Mouse (Mus musculus) heart, postnatal 14 days (tissue): ENCODE measurements around the gene Mrps23. TPM values are rescaled to one million over a fixed set of nuclear protein-coding genes. Genes with fewer than 3 reads are reported as not detected.
A peak's percentile ranks its signal among the peaks of the same experiment; 100 is the strongest.

Experiments used
- DNase-seq, 2 experiments: peaks; one replicate each; pipeline ENCODE4 v3.0.0; 2021 to 2022
- intact Hi-C: fragments of 180-260 bp; cut with DNase I; formaldehyde crosslinking; loops from one replicate; pipeline ENCODE4 v1.15.1; 2025
- long read RNA-seq, 2 experiments: library from polyadenylated mRNA; stranded (forward); transcript quantifications; one replicate each; pipeline ENCODE4 v2.0.0; 2021
- total RNA-seq, 2 experiments: library from RNA; stranded (reverse); gene quantifications; 2 replicates each; pipeline ENCODE4 v1.2.3; 2021

Mrps23 gene
- 100 to 1,000 TPM; 226 to 277 TPM for total RNA-seq
- long read RNA-seq, experiment 1, transcript Mrps23-203 (5 exons, 1,404 nt) = minor isoform, 36 of 239 reads
- long read RNA-seq, experiment 1, transcript Mrps23-201 (5 exons, 1,332 nt) = major isoform, 186 of 239 reads
- long read RNA-seq, experiment 1, partial matches to known transcripts = 2 of 239 reads
- long read RNA-seq, experiment 1, other reads (novel, unspliced or antisense) = 15 of 239 reads
- long read RNA-seq, experiment 2, transcript Mrps23-201 (5 exons, 1,332 nt) = major isoform, 173 of 242 reads
- long read RNA-seq, experiment 2, transcript Mrps23-203 (5 exons, 1,404 nt) = minor isoform, 40 of 242 reads
- long read RNA-seq, experiment 2, partial matches to known transcripts = 4 of 242 reads
- long read RNA-seq, experiment 2, other reads (novel, unspliced or antisense) = 25 of 242 reads

GRCm38 (mm10) chr11:88203712-88204532 is at the start of gene Mrps23:
Gene Mrps23 (plus strand): TSS chr11:88204388.
- DNase-seq = peak; percentile 93 to 94
- intact Hi-C loops = no loop called here

- intact Hi-C loops = no loop called here
- no peak for DNase-seq
Measured at GRCm38 (mm10) chr11:88154500-88154899, 49.7 kb upstream of the Mrps23 start.

DNA sequence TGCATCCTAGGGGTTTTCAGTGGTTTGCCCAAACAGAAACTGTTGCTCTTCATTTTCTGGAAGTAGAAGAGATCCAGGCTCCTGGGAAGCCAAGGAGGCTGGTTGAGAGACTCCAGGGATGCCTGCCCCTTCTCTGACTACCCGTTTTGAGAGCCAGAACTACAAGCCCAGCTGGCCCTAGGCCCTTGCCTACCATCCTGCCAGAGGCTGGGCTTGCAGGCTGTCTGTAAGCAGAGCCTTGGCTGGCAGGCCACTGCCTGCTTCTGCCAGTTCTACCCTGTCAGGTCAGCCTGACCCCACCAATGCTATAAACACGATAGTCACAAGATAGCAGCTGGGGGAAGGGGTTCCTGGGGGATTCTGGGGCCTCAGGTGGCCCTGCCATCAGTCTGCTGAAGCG is 48.7 kb upstream of the Mrps23 start:
- intact Hi-C loops = no loop called here
- DNase-seq = peak in 1 of 2 experiments; percentile 73

DNA sequence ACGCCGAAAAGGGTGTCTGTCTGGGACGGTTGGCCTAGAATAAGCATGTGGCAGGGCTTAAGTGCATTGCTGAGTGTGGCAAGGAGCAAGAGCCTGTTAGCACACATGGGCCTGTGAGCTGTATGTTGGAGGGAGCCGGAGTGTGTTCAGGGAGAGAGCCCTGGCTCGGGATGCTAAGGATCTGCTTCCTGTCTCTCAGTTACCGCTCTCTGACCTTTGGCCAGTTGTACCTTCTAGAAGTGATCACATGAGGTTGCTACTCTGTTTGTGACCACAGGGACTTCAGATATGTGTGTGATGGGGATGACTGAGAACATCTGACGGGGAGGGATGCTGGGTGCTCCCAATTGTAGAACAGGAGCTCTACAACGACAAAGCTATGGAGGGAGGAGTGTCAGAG is 48.2 kb upstream of the Mrps23 start:
- intact Hi-C loops = no loop called here
- no peak for DNase-seq

GRCm38 (mm10) chr11:88156403-88156802 is 47.8 kb upstream of the Mrps23 start:
- intact Hi-C loops = no loop called here
- DNase-seq = no peak

- intact Hi-C loops = loop anchor here (2.0 kb wide), 2 partner anchors 26 to 40 kb away; no protein-coding TSS in a partner anchor
- peak; percentile 77 to 82 for DNase-seq
Measured at GRCm38 (mm10) chr11:88158842-88159246, 45.3 kb upstream of the Mrps23 start.

DNA sequence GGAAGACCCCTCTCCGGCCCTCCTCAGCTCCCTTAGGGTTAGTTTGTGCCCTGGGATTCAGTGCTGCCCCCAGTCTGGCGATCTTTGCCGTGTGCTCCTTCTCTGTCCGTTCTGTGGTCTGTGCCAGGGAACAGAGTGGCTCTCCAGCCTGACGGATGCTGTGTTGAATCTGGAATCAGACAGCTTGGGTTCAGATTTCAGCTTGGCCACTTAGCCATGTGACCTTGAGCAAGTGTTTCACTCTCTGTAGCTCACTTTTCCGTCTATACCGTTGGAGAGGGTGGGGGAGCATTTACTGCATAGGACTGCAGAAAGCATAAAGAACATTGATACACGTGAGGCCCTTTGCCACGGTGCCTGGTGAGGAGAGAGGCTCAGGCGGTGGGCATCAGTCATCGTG is 44.8 kb upstream of the Mrps23 start:
- intact Hi-C loops = loop anchor here (2.0 kb wide), 2 partner anchors 27 to 41 kb away; no protein-coding TSS in a partner anchor

GRCm38 (mm10) chr11:88160316-88160715 is 43.9 kb upstream of the Mrps23 start:
- intact Hi-C loops = loop anchor here (5.0 kb wide), 1 partner anchor 63 kb away; the partner anchor contains the start of gene Cuedc1
- no peak for DNase-seq

More for the DNA sequence above, 44.8 kb upstream of the Mrps23 start:
- no peak for DNase-seq

GRCm38 (mm10) chr11:88161051-88161581 is 43.1 kb upstream of the Mrps23 start:
- intact Hi-C loops = loop anchor here (5.0 kb wide), 1 partner anchor 64 kb away; the partner anchor contains the start of gene Cuedc1
- peak; percentile 71 to 72 for DNase-seq

- DNase-seq = peak; percentile 94 to 96
- intact Hi-C loops = loop anchor here (1.0 to 5.0 kb wide), 2 partner anchors 65 to 100 kb away; partner anchors contain the start of gene Cuedc1
Measured at GRCm38 (mm10) chr11:88161651-88162362, 42.4 kb upstream of the Mrps23 start.

GRCm38 (mm10) chr11:88162740-88163139 is 41.4 kb upstream of the Mrps23 start:
- DNase-seq = no peak
- intact Hi-C loops = loop anchor here (1.0 to 5.0 kb wide), 2 partner anchors 65 to 100 kb away; partner anchors contain the start of gene Cuedc1

- intact Hi-C loops = loop anchor here (2.0 to 5.0 kb wide), 2 partner anchors 17 to 67 kb away; partner anchors contain the start of gene Cuedc1
- DNase-seq = no peak
Measured at GRCm38 (mm10) chr11:88164213-88164723, 39.9 kb upstream of the Mrps23 start.

DNA sequence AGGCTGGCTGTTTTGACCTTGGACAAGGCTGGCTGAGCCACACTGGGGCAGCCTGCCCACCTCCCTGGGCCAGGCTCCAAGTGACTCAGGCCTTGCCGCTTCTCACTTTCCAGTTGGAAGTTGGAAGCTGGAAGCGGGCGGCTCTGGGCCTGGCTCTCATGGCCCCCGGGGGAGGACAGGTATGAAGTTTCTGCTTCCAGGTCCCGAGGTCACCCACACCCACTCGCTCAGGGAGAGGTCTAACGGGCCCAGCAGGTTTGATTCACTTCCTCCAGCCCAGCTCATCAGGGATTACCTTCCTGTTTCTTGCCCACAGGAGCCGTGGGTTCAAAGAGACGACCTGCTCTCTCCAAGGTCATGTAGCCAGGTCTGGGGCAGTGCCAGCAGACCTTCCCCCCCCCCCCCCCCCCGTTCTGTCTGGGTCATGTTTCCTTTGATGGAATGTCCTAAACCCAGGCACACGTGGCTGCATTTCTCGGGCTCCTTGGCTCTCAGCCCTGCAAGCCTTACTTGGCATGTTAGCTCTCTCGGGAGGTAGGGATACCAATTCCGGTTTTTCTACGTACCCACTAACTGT is 39.3 kb upstream of the Mrps23 start:
- DNase-seq = peak; percentile 76 to 84
- intact Hi-C loops = loop anchor here (2.0 to 5.0 kb wide), 2 partner anchors 16 to 68 kb away; partner anchors contain the start of gene Cuedc1

- no peak for DNase-seq
Measured at GRCm38 (mm10) chr11:88165683-88166364, 38.4 kb upstream of the Mrps23 start.

GRCm38 (mm10) chr11:88166471-88166870 is 37.7 kb upstream of the Mrps23 start:
- intact Hi-C loops = no loop called here

More at GRCm38 (mm10) chr11:88165683-88166364, 38.4 kb upstream of the Mrps23 start:
- intact Hi-C loops = loop anchor here (2.0 kb wide), 1 partner anchor 15 kb away; no protein-coding TSS in a partner anchor

DNA sequence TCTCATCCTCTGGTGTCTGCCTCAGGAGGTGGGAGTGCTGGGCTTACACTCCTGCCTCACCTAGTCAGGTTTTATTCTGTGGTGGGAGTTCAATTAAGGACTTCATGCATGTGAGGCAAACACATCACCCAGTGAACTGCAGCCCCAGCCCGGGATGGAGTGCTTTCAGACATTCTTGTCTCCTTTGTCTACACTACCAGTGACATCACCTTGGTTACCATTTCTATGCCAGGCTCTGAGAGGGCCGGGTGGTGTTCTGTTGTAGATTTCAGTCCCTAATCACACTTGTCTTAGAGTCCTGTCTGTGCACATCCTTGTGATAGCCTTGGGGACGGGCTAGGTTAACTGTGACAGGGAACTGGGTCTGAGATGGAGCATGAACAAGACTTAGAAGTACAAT is 35.6 kb upstream of the Mrps23 start:
- DNase-seq = no peak
- intact Hi-C loops = no loop called here

More at GRCm38 (mm10) chr11:88166471-88166870, 37.7 kb upstream of the Mrps23 start:
- no peak for DNase-seq

GRCm38 (mm10) chr11:88169531-88170040 is 34.6 kb upstream of the Mrps23 start:
- intact Hi-C loops = no loop called here
- peak in 1 of 2 experiments; percentile 8 for DNase-seq

DNA sequence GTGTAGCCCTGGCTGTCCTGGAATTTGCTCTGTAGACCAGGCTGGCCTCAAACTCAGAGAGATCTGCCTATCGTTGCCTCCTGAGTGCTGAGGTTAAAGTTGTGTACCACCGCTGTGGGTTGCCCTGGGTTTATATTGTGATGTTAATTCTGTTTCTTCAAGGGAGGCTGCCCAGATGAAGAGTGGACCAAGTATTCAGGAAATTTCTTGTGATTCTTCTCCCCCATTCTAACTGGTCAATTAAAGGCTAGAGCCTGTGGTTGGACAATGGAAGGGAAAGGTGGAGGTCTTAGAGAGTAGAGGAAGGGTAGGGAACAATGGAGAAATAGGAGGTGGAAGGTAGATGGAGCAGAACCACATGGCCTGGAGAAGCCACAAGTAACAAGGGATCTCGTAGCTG is 33.6 kb upstream of the Mrps23 start:
- intact Hi-C loops = no loop called here
- no peak for DNase-seq
